Mouse (Mus musculus): Measurements from ENCODE around the gene Sh3pxd2b. TPM values are rescaled to one million over a fixed set of nuclear protein-coding genes. Genes with fewer than 3 reads are reported as not detected.

Sh3pxd2b gene
- polyA plus RNA-seq (2014; fragmentation: Illumina TruSeq; extraction: RNeasy Lipid Tissue Mini Kit (QIAGEN cat#74804); ENCODE audit: low read depth, low replicate concordance) = 0.13 TPM

DNA sequence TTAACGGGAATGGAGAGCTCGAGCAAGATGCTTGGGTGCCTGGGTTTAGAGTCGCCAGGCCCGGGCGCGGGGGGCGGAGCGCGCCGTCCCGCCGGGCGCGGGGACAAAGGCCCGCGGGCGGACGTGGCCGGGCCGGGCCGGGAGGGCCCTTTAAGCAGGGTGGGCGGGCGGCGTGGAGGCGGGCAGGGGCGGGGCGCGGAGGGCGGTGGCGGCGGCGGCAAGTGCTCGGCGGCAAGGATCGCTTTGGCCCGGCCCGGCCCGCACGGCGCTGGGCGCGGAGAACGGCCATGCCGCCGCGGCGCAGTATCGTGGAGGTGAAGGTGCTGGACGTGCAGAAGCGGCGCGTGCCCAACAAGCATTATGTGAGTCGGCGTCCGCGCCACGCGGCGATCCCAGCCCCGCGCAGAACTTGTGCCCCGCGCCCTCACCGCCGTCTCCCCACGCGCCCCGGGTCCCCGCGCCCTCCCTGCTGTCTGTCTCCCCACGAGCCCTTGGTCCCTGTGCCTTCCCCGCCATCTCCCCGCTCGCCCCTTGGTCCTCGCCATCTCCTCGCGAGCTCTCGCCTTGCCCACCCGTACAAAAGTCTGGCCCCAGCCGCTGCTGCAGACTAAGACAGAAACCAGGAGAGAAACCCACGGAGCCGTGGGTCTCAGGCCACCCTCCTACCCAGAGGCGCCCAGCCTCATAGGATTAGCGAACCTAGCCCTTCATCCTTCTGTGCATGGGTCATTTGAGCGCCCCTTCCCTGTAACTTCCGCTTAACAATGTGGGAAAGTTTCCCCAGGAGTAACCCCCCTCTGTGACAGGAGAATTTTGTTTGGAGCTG is at the start of gene Sh3pxd2b:
TSS of gene Sh3pxd2b (plus strand) at position 214 of the 826 bp plus-strand sequence.

DNA sequence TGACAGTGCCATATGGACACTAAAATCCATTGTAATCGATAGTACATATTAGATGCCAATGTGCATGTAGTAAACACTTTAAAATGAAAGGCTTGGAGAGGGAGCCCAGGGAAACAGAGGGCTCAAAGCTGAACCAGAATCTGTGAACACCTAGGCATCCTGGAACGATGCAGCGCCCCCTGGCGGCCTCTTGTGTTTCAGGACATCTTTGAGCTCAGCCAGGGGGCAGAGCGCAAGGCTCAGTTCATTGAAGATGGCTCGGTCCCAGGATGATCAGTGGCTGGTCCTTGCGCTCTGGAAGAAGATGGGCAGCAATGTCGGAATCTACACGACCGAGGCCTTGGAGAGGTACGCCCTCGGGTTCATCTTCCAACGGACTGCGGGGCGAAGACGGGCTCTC is 47.8 kb upstream of the Sh3pxd2b start, which contains the start of gene Hbq1a:
TSS of gene Hbq1a (plus strand) at position 205 of the 400 bp plus-strand sequence.

DNA sequence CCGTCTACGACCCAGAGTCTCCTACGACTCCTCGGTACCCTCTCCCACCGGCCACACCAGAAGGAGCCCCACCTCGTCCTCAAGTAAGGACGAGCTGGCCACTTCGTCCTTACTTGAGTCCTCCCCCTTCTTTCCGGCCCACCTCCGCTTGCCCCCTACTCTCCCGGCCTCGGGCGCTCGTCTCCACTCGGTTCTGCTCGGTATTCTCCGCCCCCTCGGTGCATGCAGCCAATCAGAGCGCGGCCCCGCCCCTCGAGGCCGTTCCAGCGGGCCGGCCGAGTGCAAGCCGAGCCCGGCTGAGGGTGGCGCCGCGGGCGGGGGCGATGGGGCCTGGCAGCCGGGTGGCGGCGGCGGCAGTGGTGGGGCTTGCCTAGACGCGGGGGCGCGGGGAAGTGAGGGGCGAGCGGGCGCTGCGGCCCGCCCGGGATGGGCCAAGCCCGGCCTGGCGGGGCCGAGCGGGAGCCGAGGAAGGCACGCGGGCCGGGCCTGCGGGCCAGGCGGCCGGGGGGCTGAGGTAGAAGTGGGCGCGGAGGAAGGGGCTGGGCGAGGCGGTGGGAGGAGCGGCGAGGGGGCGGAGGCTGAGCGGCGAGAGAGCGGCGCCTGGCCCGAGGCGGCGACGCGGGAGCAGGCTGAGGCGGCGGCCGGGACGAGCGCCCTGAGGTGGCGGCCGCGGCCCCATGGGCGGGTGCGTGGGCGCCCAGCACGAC is 107.3 kb downstream of the Sh3pxd2b start, which contains the start of gene Ubtd2:
TSS of gene Ubtd2 (plus strand) at position 571 of the 707 bp plus-strand sequence.

Other genes starting within 250 kb of the Sh3pxd2b start
- gene Il9r, start 147.5 kb upstream of the Sh3pxd2b start, polyA plus RNA-seq (2014; fragmentation: Illumina TruSeq; extraction: RNeasy Lipid Tissue Mini Kit (QIAGEN cat#74804); ENCODE audit: low read depth, low replicate concordance) = not detected
- 1.4 TPM for gene Snrnp25, start 142.4 kb upstream of the Sh3pxd2b start, polyA plus RNA-seq (2014; fragmentation: Illumina TruSeq; extraction: RNeasy Lipid Tissue Mini Kit (QIAGEN cat#74804); ENCODE audit: low read depth, low replicate concordance)
- not detected for gene Rhbdf1, start 125.5 kb upstream of the Sh3pxd2b start, polyA plus RNA-seq (2014; fragmentation: Illumina TruSeq; extraction: RNeasy Lipid Tissue Mini Kit (QIAGEN cat#74804); ENCODE audit: low read depth, low replicate concordance)
- 3.4 TPM for gene Mpg, start 121.3 kb upstream of the Sh3pxd2b start, polyA plus RNA-seq (2014; fragmentation: Illumina TruSeq; extraction: RNeasy Lipid Tissue Mini Kit (QIAGEN cat#74804); ENCODE audit: low read depth, low replicate concordance)
- 7.3 TPM for gene Nprl3, start 80.1 kb upstream of the Sh3pxd2b start, polyA plus RNA-seq (2014; fragmentation: Illumina TruSeq; extraction: RNeasy Lipid Tissue Mini Kit (QIAGEN cat#74804); ENCODE audit: low read depth, low replicate concordance)
- not detected for gene Hba-x, start 71.4 kb upstream of the Sh3pxd2b start, polyA plus RNA-seq (2014; fragmentation: Illumina TruSeq; extraction: RNeasy Lipid Tissue Mini Kit (QIAGEN cat#74804); ENCODE audit: low read depth, low replicate concordance)
- gene Hba-a1, start 64.3 kb upstream of the Sh3pxd2b start, polyA plus RNA-seq (2014; fragmentation: Illumina TruSeq; extraction: RNeasy Lipid Tissue Mini Kit (QIAGEN cat#74804); ENCODE audit: low read depth, low replicate concordance) = 1.6 TPM
- not detected for gene Hbq1b, start 60.9 kb upstream of the Sh3pxd2b start, polyA plus RNA-seq (2014; fragmentation: Illumina TruSeq; extraction: RNeasy Lipid Tissue Mini Kit (QIAGEN cat#74804); ENCODE audit: low read depth, low replicate concordance)
- 196 TPM for gene Hba-a2, start 51.3 kb upstream of the Sh3pxd2b start, polyA plus RNA-seq (2014; fragmentation: Illumina TruSeq; extraction: RNeasy Lipid Tissue Mini Kit (QIAGEN cat#74804); ENCODE audit: low read depth, low replicate concordance)
- not detected for gene Hbq1a, start 47.8 kb upstream of the Sh3pxd2b start, polyA plus RNA-seq (2014; fragmentation: Illumina TruSeq; extraction: RNeasy Lipid Tissue Mini Kit (QIAGEN cat#74804); ENCODE audit: low read depth, low replicate concordance)
- gene Ubtd2, start 107.5 kb downstream of the Sh3pxd2b start, polyA plus RNA-seq (2014; fragmentation: Illumina TruSeq; extraction: RNeasy Lipid Tissue Mini Kit (QIAGEN cat#74804); ENCODE audit: low read depth, low replicate concordance) = 0.69 TPM
- not detected for gene Efcab9, start 184.3 kb downstream of the Sh3pxd2b start, polyA plus RNA-seq (2014; fragmentation: Illumina TruSeq; extraction: RNeasy Lipid Tissue Mini Kit (QIAGEN cat#74804); ENCODE audit: low read depth, low replicate concordance)
- 0.42 TPM for gene Stk10, start 185.5 kb downstream of the Sh3pxd2b start, polyA plus RNA-seq (2014; fragmentation: Illumina TruSeq; extraction: RNeasy Lipid Tissue Mini Kit (QIAGEN cat#74804); ENCODE audit: low read depth, low replicate concordance)

All from liver, adult 10 weeks (tissue).